Mouse (Mus musculus): ENCODE results near the gene Mnt. TPM values are rescaled to one million over a fixed set of nuclear protein-coding genes. Genes with fewer than 3 reads are reported as not detected.

The Mnt gene
- 3.1 TPM for polyA plus RNA-seq (2015; fragmentation: Illumina TruSeq; extraction: RNeasy Lipid Tissue Mini Kit (QIAGEN cat#74804); ENCODE audit: insufficient read depth, low read depth, low replicate concordance)

DNA sequence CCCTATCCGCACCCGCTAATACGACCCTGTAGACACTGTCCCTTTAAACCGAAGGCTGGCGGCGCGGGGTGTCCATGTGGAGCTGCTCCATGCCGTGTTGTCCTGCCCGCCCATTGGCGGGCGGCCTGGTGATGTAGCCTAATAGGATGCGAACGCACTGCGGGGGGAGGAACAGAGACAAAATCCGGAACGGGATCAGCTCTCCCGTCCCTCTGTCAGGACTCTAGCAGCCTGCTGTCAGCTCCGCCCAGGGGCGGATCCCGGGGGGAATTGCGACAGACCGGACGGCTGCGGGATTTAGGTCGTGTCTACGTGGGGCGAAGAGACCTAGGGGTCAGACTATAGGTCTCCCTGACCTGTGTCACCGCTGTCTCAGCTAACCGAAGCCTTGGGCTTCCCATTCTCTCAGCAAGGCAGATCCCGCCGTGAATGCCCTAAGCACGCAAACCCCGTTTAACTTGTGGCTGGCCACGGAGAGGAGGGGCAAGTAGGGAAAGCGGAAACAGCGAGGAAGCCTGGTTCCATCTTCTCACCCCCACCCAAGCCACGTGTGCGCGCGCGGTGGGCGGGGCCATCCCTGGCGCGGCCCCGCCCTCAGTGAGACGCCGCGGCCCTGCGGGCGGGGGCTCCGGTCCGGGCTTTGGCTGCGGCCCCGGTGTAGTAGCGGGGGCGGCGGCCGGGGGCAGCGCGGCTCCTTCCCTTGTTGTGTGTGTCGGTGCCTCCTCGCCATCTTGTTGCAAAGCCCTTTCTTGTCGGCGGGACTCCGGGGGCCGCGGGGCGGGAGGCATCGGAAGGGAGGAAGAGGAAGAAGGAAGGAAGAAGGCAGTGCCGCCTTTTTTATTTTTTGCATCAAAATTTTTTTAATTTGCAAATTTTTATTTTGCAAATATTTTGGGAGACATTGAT lies at the start of gene Mnt:
Gene Mnt, plus strand, starts transcription at position 665 of the 906 bp plus-strand sequence.

Other genes with a start within 250 kb of the Mnt start
- 17.5 TPM for gene Rap1gap2, start 220.0 kb upstream of the Mnt start, polyA plus RNA-seq (2015; fragmentation: Illumina TruSeq; extraction: RNeasy Lipid Tissue Mini Kit (QIAGEN cat#74804); ENCODE audit: insufficient read depth, low read depth, low replicate concordance)
- not detected for gene Ccdc92b, start 211.3 kb upstream of the Mnt start, polyA plus RNA-seq (2015; fragmentation: Illumina TruSeq; extraction: RNeasy Lipid Tissue Mini Kit (QIAGEN cat#74804); ENCODE audit: insufficient read depth, low read depth, low replicate concordance)
- gene Cluh, start 181.4 kb upstream of the Mnt start, polyA plus RNA-seq (2015; fragmentation: Illumina TruSeq; extraction: RNeasy Lipid Tissue Mini Kit (QIAGEN cat#74804); ENCODE audit: insufficient read depth, low read depth, low replicate concordance): 16.1 TPM
- 12.8 TPM for gene Pafah1b1, start 106.2 kb upstream of the Mnt start, polyA plus RNA-seq (2015; fragmentation: Illumina TruSeq; extraction: RNeasy Lipid Tissue Mini Kit (QIAGEN cat#74804); ENCODE audit: insufficient read depth, low read depth, low replicate concordance)
- 2.7 TPM for gene Mettl16, start 60.1 kb upstream of the Mnt start, polyA plus RNA-seq (2015; fragmentation: Illumina TruSeq; extraction: RNeasy Lipid Tissue Mini Kit (QIAGEN cat#74804); ENCODE audit: insufficient read depth, low read depth, low replicate concordance)
- gene Sgsm2, start 66.1 kb downstream of the Mnt start, polyA plus RNA-seq (2015; fragmentation: Illumina TruSeq; extraction: RNeasy Lipid Tissue Mini Kit (QIAGEN cat#74804); ENCODE audit: insufficient read depth, low read depth, low replicate concordance): 3.7 TPM
- gene Tsr1, start 67.2 kb downstream of the Mnt start, polyA plus RNA-seq (2015; fragmentation: Illumina TruSeq; extraction: RNeasy Lipid Tissue Mini Kit (QIAGEN cat#74804); ENCODE audit: insufficient read depth, low read depth, low replicate concordance): 7.6 TPM
- gene Smg6, start 94.9 kb downstream of the Mnt start, polyA plus RNA-seq (2015; fragmentation: Illumina TruSeq; extraction: RNeasy Lipid Tissue Mini Kit (QIAGEN cat#74804); ENCODE audit: insufficient read depth, low read depth, low replicate concordance): 6.4 TPM
- 4.5 TPM for gene Srr, start 95.0 kb downstream of the Mnt start, polyA plus RNA-seq (2015; fragmentation: Illumina TruSeq; extraction: RNeasy Lipid Tissue Mini Kit (QIAGEN cat#74804); ENCODE audit: insufficient read depth, low read depth, low replicate concordance)